Mouse (Mus musculus): ENCODE data around the gene Rbmxl2.

Rbmxl2 gene

DNA sequence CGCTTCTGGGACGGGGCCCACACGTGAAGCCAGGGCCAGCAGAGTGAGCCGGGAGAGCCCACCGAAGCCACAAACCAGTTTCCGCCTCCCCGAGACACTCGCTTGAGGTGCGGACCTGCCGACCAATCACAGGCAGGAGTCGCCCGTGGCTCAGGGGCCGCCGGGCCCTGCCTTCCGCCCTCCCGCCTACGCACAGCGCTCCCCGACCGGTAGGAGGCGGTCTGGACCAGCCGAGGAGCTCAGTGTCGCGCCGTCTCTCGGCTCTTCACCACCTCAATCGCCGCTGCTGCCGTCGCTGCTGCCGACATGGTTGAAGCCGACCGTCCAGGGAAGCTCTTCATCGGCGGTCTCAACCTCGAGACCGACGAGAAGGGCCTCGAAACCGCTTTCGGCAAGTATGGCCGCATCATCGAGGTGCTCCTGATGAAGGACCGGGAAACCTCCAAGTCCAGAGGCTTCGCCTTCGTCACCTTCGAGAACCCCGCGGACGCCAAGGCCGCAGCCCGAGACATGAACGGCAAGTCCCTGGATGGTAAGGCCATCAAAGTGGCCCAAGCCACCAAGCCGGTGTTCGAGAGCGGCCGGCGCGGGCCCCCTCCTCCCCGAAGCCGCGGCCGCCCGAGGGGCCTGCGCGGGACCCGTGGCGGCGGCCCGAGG is at the start of gene Rbmxl2:
Gene Rbmxl2, plus strand, starts transcription at position 242 of the 657 bp plus-strand sequence.
- peak; percentile 1 for DNase-seq

DNA sequence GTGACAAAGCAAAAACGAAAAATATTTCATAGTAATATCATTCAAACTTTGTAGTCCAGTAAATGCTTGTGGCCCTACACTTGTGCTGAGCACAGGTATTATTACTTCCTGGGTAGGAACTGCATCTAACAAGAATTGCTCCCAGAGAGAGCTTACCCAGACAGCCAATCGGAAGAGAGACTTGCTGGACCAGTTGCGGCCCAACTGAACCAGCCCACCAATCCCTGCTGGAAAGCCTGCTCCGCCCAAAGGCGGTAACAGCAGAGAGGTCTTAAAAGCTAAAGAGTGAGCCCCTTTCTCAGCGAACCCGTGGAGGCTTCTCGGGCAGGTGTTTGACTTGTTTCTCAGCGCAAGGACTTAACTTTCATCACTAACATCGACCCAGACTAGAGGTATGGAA is 42.6 kb upstream of the Rbmxl2 start, which contains the start of gene Nlrp14:
Gene Nlrp14, plus strand, starts transcription at position 301 of the 400 bp plus-strand sequence.
- DNase-seq, result no peak

DNA sequence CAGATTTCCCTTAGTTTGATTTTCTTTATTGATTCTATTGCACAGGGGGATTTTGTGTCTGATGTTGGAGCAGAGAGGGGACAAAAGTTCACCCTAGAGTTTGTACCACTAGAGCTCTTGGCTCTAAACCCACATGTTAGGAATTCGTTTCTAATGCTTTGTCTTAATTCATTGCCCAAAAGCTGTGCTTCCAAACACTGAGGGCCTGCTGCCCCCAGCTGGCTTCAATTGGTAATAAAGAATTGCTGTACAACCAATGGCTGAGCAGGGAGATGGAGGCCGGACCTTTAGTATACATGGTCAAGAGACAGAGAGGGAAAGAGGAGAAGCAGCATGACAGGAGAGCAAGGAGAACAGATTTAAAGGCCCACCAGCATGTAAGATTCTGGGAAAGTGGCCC is 28.8 kb upstream of the Rbmxl2 start:
- no peak for DNase-seq

DNA sequence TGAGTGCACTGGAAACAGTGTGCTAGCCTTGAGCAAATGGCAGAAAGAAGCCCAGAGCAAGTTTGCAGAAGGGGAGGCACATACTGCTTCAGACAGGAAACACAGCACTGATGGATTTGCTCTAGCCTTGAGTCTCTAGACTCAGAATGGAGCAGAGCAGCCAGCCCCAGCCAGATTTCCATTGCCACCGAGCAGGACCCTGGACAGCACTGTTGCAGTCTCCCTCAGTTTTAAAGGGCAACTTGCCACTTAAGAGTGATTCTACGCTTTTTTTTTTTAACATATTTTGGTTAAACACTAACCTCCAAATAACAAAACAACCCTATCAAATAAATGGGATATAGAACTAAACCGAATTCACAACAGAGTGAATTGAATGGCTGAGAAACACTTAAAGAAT is 7.4 kb upstream of the Rbmxl2 start:
- no peak for DNase-seq

DNA sequence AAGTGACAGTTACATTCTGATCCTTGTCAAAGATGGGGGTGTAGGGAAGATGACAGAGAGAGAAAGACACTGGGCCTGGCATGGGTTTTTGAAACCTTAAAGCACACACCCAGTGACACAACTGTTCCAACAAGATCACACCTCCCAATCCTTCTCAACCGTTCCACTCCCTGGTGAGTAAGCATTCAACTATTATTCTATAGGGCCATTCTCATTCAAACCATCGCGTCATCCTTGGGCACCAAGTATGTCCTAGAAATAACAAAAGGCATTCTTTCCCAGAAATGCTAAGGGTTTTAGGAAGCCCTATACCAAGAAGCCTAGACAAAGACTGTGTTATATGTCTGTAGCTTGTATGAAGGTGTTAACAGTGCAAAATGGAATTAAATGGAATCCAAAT is 1.4 kb upstream of the Rbmxl2 start:
- no peak for DNase-seq

DNA sequence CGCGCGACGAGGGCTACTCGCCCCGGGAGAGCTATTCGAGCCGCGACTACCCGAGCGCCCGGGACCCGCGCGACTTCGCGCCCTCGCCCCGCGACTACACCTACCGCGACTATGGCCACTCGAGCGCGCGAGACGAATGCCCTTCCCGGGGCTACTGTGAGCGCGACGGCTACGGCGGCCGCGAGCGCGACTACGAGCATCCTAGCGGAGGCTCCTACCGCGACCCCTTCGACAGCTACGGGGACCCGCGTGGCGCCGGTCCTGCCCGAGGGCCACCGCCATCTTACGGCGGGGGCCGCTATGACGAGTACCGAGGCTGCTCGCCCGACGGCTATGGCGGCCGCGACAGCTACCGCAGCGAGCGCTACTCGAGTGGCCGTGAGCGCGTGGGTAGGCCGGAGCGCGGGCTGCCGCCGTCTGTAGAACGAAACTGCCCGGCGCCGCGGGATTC is 906 bp downstream of the Rbmxl2 start:
- DNase-seq, result peak; percentile 4

DNA sequence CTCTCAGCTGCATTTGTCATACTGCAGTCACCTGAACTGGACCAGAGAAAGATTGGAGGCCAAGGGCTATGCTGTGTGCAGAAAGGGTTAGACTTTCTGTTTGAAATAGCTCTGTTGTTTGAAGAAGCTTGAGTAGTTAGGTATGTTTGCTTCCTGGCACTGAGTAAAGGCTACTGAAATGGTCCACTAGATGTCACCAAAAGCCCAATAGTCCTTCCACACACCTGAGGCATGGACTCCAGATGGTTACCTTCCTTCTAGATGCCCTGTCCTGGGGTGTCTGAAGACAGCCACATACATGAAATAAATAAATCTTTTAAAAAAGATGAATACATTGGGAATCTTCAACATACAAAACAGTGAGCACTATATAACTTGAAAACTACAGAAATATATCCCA is 6.5 kb downstream of the Rbmxl2 start:
- DNase-seq, result no peak

DNA sequence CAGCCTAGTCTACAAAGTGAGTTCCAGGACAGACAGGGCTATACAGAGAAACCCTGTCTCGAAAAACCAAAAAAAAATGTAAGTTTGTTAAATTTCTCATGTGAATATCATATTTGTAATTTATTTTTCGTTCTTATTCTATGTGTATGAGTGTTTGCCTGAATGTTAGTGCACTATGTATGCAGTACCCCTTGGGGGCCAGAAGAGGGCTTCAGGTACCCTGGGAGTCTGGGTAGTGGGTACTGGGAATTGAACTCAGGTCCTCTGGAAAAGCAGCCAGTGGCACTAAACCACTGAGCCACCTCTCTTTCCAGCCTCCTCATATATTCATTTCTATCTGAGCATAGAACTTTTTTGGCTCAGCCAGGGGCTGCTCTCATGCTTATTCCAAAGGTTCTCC is 7.6 kb downstream of the Rbmxl2 start:
- DNase-seq, result no peak

DNA sequence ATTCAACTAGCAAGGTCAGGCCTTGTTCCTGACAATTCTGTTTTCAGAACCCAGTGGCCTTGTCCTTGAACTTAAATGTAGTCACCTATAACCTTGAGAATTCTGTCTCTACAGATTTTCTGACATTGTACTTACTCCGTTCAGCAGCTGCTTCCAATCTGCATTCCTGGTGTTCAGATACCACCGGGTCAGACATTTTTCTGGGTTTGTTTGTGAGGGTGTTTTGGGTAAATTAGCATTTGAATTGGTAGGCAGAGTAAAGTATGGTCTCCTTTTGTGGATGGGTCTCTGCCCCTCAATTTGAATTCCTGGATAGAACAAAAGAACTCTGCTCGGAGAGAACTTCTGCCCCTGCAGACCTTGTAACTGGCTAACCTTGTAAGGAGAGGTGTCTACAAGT is 27.6 kb downstream of the Rbmxl2 start:
- DNase-seq, result no peak

DNA sequence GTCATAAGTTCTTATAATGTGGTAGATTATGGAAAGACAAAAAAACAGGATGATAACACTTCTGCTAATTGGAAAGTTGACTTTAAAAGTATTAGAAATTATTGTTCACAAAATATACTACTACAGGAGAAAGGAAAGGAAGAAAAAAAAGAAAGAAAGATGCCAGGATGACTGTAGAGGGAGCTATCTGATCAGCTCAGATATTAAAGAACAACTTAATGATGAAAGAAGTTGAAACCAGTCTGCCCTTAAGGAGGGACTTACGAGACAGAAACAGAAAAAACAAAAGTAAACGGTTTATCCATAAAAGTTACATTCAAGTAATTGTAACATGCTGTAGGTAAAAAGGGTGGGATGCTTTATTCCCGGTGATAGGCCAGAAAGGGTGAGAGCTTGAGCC is 28.3 kb downstream of the Rbmxl2 start:
- DNase-seq, result no peak

DNA sequence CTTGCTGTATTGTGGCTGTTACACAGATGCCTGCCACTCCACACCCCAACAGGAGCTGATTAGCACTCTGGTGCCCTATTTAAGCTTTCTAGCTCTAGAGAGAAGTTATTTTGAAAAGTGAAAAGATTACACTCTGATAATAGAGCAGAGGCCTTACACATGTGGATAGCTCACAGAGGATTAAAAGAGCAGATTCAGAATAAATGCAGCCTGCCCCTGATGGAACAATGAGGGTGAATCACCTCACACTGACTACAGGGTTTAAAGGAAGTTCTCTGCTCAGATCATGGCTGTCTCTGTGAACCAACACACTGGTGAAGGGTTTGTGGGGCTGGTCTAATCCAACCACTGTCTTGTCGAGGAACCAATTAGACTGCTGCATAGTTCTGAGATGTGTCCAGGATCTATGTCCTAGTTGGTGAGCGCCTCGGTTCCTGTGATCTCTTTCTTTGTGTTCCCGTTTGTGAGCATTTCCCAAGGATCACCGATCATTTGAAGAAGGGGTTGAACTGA is 32.2 kb downstream of the Rbmxl2 start:
- DNase-seq, result no peak

DNA sequence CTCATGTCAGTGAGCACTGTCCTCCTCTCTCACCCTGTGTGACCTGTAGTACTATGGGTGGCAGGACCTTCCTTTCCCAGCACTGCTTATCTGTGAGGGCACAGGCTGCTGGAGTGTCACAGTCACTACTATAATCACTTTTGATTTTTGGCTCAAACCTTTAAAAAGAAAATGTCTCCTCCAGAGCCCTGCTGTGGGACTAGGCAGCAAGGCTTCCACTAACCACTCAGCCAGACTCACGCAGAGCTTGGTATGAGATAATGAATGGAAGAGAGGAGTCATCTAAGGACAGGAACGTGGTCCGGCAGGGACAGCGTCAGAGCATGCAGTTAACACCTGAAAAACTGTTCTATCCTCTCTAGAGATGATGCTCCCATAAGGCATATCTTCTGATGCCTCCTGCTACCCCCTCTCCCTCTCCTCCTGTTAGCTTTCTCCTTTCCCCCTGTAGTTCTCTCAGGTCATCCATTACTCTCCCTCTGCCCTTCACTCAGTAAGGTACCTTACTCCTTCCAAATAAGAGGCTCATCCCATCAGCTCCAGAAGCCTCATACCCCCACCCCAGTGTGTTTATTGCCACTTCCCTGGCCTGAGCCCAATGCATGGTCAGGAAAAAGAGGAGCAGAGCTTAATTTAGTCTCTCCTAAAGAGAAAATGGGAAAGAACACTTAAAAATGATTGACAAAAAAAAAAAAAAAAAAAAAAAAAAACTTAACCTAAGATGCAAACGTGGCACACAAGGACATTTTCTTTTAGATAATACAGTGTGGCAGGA is 41.2 kb downstream of the Rbmxl2 start:
- DNase-seq, result no peak

DNA sequence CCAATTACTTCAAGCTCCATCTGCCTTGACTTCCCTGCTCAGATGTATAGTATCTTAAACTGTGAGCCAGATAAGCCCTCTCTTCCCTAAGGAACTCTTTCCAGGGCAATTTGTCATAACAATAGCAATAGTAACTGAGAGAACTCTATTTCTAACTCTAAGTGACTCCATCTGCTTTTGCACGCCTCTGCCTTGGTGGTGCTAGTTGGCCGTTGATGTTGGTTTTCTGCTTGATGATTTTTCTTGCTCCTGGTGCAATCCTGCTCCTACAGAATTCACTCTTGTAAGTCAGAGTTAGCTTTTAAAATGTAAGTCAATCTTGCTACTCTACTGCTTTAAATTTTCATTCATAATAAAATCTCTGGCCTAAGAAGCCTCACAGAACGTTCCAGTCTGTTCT is 44.1 kb downstream of the Rbmxl2 start:
- DNase-seq, result no peak

DNA sequence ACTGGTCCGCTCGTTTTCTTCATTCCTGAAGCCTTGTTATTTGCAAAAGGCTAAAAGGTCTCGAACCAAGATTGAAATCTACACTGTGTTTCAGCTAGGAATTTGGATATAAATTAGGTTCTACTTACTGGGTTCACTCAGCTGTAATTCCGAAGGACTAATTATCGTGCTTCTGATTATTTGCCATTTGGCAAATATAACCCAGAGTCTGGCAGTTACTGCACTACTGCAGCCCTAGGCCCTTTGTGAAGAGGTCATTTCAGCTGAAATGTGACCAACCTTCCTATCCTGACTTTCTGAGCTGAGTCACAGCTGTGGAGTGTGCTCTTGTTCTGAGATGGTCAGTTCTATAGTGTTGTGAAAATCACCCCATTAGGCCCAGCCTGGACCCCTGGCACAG is 50.7 kb downstream of the Rbmxl2 start:
- DNase-seq, result no peak

Data from right cerebral cortex, postnatal 4 days (tissue).